Mouse (Mus musculus) thymus, adult 2 months (tissue): ENCODE measurements around the gene Got1.

Experiments
- CTCF ChIP-seq: fragments of 200-500 bp; IDR thresholded peaks from 2 replicates; pipeline ENCODE4 v1.5.1; 2012; ENCODE audit warnings: mild to moderate bottlenecking, control low read depth, low read length, moderate library complexity, borderline replicate concordance; ENCODE audit not compliant: control insufficient read depth, poor library complexity, insufficient read depth; ENCODE audit errors: extremely low read depth
- POLR2A ChIP-seq: fragments of 200-500 bp; IDR thresholded peaks from 2 replicates; pipeline ENCODE4 v1.6.1; 2012; ENCODE audit warnings: mild to moderate bottlenecking, low read length, control low read depth, moderate library complexity; ENCODE audit not compliant: control insufficient read depth, poor library complexity, insufficient read depth; ENCODE audit errors: extremely low read depth

DNA sequence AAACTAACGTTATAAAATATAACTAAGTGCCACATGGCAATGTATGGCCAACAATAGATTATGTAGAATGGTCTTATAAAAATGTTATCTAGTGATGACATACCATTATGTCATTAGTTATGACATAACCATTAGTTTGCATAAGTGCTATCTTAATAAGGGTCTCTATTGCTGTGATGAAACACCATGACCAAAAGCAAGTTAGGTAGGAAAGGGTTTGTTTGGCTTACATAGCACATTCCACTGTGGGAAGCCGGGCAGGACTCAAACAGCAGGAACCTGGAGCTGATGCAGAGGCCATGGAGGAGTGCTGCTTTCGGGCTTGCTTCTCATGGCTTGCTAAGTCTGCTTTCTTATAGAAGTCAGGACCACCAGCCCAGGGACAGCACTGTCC lies 60.1 kb downstream of the Got1 start:
- TF ChIP-seq POLR2A: no peak
- no peak for TF ChIP-seq CTCF
